Mouse (Mus musculus) thymus, postnatal 14 days (tissue): ENCODE measurements around the gene Evi5.
A peak's percentile ranks its signal among the peaks of the same experiment; 100 is the strongest.

Experiments
- DNase-seq: peaks from one replicate; pipeline ENCODE4 v3.0.0; 2021

Evi5 gene

GRCm38 (mm10) chr5:107703207-107703763 is 171.6 kb downstream of the Evi5 start:
- peak; percentile 52 for DNase-seq

- peak; percentile 54 for DNase-seq
Measured at GRCm38 (mm10) chr5:107701658-107702057, 173.2 kb downstream of the Evi5 start.

- peak; percentile 41 for DNase-seq
Measured at GRCm38 (mm10) chr5:107700873-107701272, 174.0 kb downstream of the Evi5 start.

GRCm38 (mm10) chr5:107698888-107699287 is 176.0 kb downstream of the Evi5 start:
- DNase-seq, result no peak

GRCm38 (mm10) chr5:107695019-107695418 is 179.9 kb downstream of the Evi5 start:
- no peak for DNase-seq
